Mouse (Mus musculus): ENCODE data around the gene C2cd2.

DNA sequence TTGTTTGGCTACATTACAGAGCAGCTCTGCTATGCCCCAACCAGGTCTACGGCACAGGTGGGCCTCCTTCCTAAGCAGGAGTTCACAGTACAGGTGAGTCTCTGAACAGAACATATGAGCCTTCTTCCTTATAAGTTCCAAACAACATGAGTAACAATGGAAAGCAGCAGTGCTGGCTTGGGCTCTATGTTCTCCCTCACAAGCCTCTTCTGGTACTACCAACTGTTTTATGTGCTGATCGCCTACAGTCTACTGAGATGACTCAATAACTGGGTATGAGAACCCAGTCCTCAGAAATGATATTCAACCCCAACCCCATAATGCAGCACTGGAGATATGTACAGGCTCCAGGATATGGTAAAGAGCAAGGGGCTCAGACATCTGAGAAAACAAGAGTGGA is 148.3 kb downstream of the C2cd2 start:
- TF ChIP-seq CTCF (IDR thresholded peaks at IDR 0.05; ENCODE audit: insufficient read depth, low read depth, low read length) = no peak
- no peak for TF ChIP-seq POLR2A (IDR thresholded peaks at IDR 0.05; ENCODE audit: insufficient read depth, low read depth, low read length)

All from olfactory bulb, adult 2 months (tissue).